Mouse (Mus musculus) right cerebral cortex, postnatal 25 days (tissue): ENCODE results near the gene Scfd2.

Experiments
- DNase-seq: peaks from one replicate; pipeline ENCODE4 v3.0.0; 2022

Gene Scfd2

DNA sequence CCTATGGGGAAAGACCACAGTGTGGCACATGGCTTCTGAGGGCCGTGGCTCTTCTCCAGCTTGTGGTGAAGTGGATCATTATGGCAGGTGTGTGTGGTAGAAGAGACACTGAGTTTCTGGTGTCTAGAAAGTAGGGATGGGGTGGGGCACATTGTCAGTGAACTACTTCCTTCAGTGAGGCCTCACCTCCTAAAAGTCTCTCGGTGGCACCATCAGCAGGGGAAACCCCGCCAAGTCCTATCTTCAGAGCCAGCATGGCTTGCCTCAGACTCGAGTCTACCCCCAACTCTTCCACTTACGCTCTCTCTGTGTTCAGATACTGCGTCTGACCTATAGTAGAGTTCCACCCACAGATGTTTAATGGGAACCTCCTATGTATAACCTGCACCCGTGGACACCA is 297.8 kb downstream of the Scfd2 start:
- no peak for DNase-seq

DNA sequence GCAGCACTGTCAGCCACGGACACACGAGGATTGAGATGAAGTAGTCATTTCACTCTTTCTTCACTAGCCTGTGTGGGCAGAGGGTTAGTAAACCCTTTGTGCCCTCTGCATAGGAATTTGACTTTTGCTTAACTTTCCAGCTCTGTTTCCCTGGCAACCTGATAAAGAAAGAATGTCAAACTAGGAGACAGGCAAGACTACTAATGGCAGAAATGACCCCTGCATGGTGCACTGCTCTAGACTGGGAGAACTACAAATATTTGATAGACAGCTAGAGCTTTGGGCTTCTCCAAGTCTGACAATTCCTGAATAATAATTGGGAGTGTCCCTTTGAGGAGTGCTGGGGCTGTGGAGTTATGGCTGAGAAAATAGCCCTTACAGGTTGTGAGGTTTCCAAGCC is 301.0 kb downstream of the Scfd2 start:
- DNase-seq = no peak

- DNase-seq = no peak
Observed at GRCm38 (mm10) chr5:74229775-74230413, 301.7 kb downstream of the Scfd2 start.

DNA sequence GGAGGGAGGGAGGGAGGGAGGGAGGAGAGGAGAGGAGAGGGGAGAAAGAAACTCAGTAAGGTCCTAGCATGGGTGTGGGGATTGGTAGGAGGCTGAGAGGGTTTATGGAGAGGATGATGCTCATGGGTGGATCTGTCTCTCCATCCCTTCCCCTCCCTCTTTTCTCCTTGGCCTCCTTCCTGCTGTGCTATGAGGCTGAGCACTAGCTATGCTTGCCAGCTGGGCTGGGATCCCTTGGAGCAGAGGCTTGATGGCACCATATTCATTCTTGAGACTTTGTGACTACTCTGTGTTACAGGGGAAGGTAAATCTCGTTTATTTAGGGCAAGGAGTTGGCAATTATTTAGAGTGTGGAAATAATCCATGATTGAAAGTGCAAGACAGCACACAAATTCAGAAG is 302.6 kb downstream of the Scfd2 start:
- DNase-seq = no peak

DNA sequence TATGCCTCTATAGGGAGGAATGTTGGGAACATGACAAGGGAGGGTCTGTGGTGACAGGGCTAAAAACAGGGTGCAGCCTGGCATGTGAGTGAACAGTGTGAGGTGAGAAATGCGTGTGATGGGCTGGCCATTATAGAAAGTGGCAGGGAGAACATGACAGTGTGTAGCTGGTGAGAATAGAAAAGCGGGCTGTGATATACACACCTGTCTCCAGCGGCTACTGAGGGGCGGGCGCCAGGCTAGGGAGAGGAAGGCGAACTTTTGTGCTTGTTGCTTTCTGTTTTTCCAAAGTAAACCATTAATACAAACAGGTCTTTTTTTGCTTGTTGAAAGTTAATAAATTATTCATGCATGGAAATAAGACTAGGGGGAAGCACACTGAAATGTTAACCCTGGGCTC is 304.2 kb downstream of the Scfd2 start:
- no peak for DNase-seq

DNA sequence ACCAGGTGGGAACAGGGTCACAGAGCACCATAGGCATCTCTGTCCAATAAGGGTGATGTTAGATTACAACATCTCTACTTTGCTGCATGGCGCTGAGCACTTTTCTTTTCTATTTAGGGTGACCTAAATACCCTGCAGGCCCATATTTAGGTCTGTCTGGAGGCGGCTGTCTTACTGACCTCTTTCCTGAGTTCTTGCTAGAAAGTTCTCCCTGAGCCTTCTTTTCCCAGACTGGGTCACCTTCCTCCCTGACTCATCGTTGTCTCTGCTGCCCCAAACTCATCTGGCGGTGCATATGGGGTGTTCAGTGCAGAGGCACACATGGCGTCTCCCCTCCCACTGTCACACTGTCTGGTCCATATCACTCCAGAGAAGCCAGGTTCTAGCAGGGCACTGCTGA is 305.4 kb downstream of the Scfd2 start:
- no peak for DNase-seq

DNA sequence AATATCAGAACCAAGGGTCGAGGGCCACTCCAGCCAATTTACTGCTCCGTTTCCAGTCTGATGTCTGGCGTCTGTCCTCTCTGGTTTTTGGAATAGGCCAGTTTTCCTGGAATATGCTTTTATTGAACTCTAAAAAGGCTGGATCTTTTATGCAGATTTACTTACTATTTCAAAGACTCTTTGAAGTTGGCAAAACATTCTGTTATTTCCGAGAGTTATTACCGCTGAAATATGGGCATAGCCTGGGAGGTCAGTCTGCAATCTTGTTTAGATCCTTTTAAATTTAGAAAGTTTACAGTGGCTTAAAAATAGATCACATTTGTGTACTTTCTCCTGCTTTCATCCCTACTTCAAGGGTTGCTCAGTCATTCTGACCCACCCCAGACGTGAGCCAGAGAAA is 307.1 kb downstream of the Scfd2 start:
- DNase-seq = no peak

- no peak for DNase-seq
Observed at GRCm38 (mm10) chr5:74222626-74223025, 308.9 kb downstream of the Scfd2 start.

DNA sequence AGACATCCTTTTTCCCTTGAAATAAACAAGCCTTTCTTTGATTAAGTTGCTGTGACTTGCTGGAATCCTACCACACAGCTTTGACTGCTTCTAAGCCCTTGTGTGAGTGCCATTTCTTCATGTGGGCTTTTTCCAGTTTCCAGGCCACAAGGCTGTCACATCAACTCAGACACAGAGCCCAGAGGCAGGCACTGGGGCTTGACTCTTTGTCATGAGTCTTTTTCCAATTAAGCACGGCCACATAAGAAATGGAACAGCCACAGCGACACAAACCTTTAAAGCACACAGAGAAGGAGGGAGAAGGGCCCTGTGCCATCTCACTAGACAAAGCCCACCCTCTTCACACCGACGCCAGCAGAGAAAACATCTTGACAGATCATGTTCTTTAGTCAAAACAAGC is 313.0 kb downstream of the Scfd2 start:
- no peak for DNase-seq

DNA sequence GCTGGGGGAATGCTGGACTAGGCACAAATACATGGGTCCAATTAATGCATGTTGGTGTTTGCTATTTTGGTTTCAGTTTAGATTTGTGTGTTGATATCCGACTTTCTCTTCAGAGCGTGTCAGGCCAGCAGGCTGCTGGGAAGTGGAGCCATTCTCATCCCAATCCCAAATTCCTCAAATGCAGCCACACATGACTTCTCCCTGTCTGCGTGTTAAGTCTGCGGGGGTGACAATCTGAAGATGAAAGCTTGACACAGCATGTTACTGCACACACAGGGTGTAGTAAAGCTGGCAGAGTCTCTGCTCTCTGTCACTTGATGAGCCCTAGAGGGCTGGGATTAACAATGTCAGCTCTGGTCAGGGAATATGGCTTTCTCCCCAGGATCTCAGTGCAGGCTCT is 316.4 kb downstream of the Scfd2 start:
- no peak for DNase-seq

DNA sequence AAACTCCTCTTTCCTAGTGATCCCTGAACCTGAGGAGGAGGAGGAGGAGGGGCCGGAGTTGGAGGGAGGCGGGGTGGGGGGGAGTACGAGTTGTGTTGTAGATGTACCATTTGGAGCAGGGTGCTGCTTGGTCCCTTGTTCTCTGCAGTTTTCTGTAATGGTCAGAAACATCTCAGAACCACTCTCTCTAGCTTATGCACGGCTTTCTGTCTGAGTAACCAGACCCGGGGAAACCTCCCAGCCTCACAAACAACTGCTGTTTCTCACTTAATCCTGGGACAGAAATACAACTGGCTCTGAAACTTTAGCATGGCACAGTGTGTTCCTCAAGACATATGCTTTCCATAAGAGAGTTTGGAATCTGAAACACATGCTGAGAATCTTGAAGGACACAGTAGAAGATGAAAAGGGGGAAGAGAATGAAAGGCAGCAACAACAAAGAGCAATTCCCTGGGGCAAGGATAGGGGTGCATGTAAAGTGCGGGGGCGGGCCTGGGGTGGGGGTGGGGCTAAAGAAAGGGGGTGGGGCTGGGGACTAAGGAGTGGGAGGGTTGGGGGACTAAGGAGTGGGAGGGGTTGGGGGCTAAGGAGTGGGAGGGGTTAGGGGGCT is 317.0 kb downstream of the Scfd2 start:
- DNase-seq = no peak

- no peak for DNase-seq
Observed at GRCm38 (mm10) chr5:74211346-74211745, 320.2 kb downstream of the Scfd2 start.

DNA sequence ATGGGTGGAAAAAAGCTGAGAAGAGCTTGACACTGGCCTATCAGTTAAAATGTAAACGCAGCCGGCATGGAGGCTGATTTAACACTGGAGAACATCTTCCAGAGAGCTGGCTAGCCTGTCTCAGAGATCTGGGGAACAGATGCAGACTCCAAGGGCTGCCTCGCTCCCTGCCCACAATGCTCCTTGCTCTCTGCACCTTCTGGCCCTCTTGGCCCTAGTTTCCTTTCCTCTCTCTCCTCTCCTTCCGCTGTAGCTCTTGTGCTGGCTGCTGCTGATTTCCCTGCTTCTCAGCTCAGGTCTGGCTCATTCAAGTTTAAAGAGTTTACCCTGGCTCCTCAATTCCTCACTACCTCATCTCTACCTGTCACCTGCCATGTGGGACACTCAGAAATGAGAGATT is 321.9 kb downstream of the Scfd2 start:
- DNase-seq = no peak

GRCm38 (mm10) chr5:74208438-74208837 is 323.1 kb downstream of the Scfd2 start:
- no peak for DNase-seq

- no peak for DNase-seq
Observed at GRCm38 (mm10) chr5:74207209-74207608, 324.4 kb downstream of the Scfd2 start.

DNA sequence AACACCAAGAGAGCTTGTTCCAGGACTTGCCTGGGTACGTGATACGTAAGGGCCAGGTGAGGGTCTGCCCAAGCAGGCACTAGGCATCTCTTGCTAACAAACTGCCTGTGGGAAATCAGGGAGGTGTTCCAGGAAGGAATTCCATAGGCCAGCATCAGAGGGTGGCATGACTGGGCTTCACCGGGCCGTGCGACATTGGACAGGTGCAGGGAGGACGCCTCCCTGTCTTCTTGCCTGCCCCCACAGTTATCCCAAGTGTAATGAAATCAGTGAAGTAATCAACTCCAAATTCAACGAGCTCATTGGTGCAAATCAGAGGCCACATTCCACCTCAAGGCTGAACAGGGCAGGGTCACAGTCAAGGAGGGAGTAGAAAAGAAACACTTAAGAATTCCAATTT is 324.9 kb downstream of the Scfd2 start:
- DNase-seq = no peak

GRCm38 (mm10) chr5:74206038-74206437 is 325.5 kb downstream of the Scfd2 start:
- no peak for DNase-seq

- DNase-seq = no peak
Observed at GRCm38 (mm10) chr5:74205509-74205908, 326.1 kb downstream of the Scfd2 start.

GRCm38 (mm10) chr5:74204465-74204864 is 327.1 kb downstream of the Scfd2 start:
- no peak for DNase-seq

GRCm38 (mm10) chr5:74202515-74202914 is 329.0 kb downstream of the Scfd2 start:
- DNase-seq = no peak

- DNase-seq = no peak
Observed at GRCm38 (mm10) chr5:74201570-74202357, 329.8 kb downstream of the Scfd2 start.

GRCm38 (mm10) chr5:74200481-74200880 is 331.1 kb downstream of the Scfd2 start:
- no peak for DNase-seq

DNA sequence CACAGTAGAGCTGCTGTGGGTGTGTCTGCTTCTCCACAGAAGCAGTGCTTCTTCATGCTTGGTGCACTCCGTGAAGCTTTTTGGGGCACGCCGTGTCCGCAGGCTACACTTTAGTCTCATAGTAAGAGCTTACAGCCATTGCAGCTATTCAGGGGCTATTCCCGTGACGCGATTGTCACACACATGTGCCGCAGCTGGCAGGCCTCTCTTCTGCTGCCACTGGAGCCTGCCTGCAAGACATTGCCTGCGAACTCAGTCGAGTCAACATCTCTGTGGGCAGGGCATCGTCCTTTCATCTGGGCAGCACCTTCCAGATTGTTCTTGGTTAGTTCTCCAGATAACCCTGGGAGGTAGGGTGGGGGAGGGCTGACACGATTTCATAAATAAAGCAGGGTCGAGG is 331.8 kb downstream of the Scfd2 start:
- DNase-seq = no peak

- DNase-seq = no peak
Observed at GRCm38 (mm10) chr5:74198446-74198845, 333.1 kb downstream of the Scfd2 start.
